Mouse (Mus musculus) kidney, embryonic 14.5 days (tissue): ENCODE measurements at regions not wholly inside any gene's neighbourhood (a gene's known extent, or its start where the extent isn't known, plus 50 kb on each side); places are given as distances from the start of the nearest gene placed in this dataset.
A peak's percentile ranks its signal among the peaks of the same experiment; 100 is the strongest.

Experiments used
- ATAC-seq: fragments of 200-750 bp; cut with Nextera tagmentation; 2 replicates; pipeline ENCODE4 v1.8.0; 2017; ENCODE audit warnings: moderate number of reproducible peaks, mild to moderate bottlenecking, moderate TSS enrichment, moderate library complexity; ENCODE audit not compliant: low FRiP score, low TSS enrichment
- H3K27ac ChIP-seq: fragments of 300-500 bp; sonication (generic); 2 replicates; pipeline ENCODE4 v1.5.1; 2014; ENCODE audit warnings: low read depth, mild to moderate bottlenecking, low read length, moderate library complexity, mixed read lengths
- H3K27me3 ChIP-seq: fragments of 300-500 bp; sonication (generic); 2 replicates; pipeline ENCODE4 v1.6.1; 2014; ENCODE audit warnings: mild to moderate bottlenecking, low read length; ENCODE audit not compliant: control insufficient read depth, insufficient read depth
- H3K36me3 ChIP-seq: fragments of 300-500 bp; sonication (generic); 2 replicates; pipeline ENCODE4 v1.6.1; 2014; ENCODE audit warnings: low read length, mixed read lengths; ENCODE audit not compliant: control insufficient read depth, insufficient read depth
- H3K4me1 ChIP-seq: fragments of 300-500 bp; sonication (generic); 2 replicates; pipeline ENCODE4 v1.6.1; 2014; ENCODE audit warnings: low read length, mixed read lengths; ENCODE audit not compliant: control insufficient read depth, insufficient read depth
- H3K4me2 ChIP-seq: fragments of 300-500 bp; sonication (generic); replicated peaks from 2 replicates; pipeline ENCODE4 v1.6.1; 2014; ENCODE audit warnings: low read depth, mild to moderate bottlenecking, low read length
- H3K4me3 ChIP-seq: fragments of 300-500 bp; sonication (generic); 2 replicates; pipeline ENCODE4 v1.5.1; 2014; ENCODE audit warnings: mild to moderate bottlenecking, low read length
- H3K9ac ChIP-seq: fragments of 300-500 bp; sonication (generic); 2 replicates; pipeline ENCODE4 v1.6.1; 2014; ENCODE audit warnings: low read depth, mild to moderate bottlenecking, low read length, moderate library complexity
- H3K9me3 ChIP-seq: fragments of 300-500 bp; sonication (generic); 2 replicates; pipeline ENCODE4 v1.6.1; 2016; ENCODE audit warnings: low read length; ENCODE audit not compliant: control insufficient read depth
- WGBS: fragments of 180-500 bp; shearing (Covaris S2); extraction: QIAGEN DNeasy Blood & Tissue Kit; methylation state at CpG from one replicate; pipeline ENCODE4 v1.1.7; 2014; 5-methylcytosine and 5-hydroxymethylcytosine counted together

DNA sequence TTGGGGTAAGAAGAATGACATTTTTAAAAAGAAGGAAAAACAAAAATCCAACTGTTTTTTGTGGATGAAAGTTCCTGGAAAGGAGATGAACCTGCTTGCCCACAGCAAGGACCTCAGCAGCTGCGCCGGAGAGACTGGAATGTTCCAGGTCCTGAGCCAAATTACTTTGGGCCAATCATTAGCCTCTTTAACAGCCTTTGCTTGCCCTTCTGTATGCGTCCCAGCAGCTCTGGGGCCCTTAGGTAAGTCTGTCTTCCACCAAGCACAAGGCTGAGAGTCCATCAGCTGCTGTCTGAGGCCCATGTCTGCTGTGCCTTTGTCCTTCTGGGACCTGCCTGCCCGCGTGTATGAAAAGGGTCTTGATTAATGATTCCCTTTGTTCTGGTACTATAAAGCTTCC, 71.4 kb upstream of the Armc2 start:
- H3K36me3 ChIP-seq = no peaks in the 10 kb centered on the region
- H3K9ac ChIP-seq = no peak overlapping the region
- peaks cover 15% of the 10 kb centered on the region for H3K4me1 ChIP-seq
- no peaks in the 10 kb centered on the region for H3K27me3 ChIP-seq
- H3K9me3 ChIP-seq = 0 out of 2 replicates have a peak, but pooled peaks cover 7% of the 10 kb centered on the region
- no peak overlapping the region for H3K4me2 ChIP-seq
- no peak overlapping the region for H3K27ac ChIP-seq
- ATAC-seq = no peak
- WGBS = 47% methylated on average over 5 of the region's 5 CpGs
- H3K4me3 ChIP-seq = no peak overlapping the region

DNA sequence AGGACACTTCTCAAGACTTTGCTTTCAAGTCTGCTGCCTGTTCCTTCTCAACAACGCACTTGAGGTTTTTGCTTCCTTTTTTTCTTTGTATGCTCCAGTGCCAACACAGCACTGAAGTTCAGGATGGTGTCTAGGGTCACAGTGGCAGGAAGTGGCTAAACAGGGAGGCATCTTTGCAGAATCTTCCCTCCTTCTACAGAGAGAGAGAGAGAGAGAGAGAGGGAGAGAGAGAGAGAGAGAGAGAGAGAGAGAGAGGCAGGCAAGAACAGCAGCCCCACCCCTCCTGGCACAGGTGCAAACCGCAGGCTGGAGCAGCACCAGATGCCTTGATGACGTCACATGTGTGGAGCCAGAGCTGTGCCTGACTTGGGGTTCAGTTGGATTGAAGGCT, 71.0 kb upstream of the Armc2 start:
- Histone ChIP-seq H3K9ac (peak overlapping the region; percentile 4; the same call in 1 of the 2 replicates), H3K27me3 (no peaks in the 10 kb centered on the region), H3K4me1 (peaks cover 15% of the 10 kb centered on the region), H3K36me3 (no peaks in the 10 kb centered on the region), H3K27ac (no peak overlapping the region), H3K4me3 (no peak overlapping the region), H3K9me3 (0 out of 2 replicates have a peak, but pooled peaks cover 7% of the 10 kb centered on the region), H3K4me2 (no peak overlapping the region)
- 30% methylated on average over 3 of the region's 3 CpGs for WGBS
- no peak for ATAC-seq

GRCm38 (mm10) chr10:42088570-42089234, 70.5 kb upstream of the Armc2 start:
- peaks cover 15% of the 10 kb centered on the region for H3K4me1 ChIP-seq
- H3K27ac ChIP-seq = no peak overlapping the region
- 39% methylated on average over 14 of the region's 14 CpGs for WGBS
- H3K27me3 ChIP-seq = no peaks in the 10 kb centered on the region
- H3K4me2 ChIP-seq = no peak overlapping the region
- no peaks in the 10 kb centered on the region for H3K36me3 ChIP-seq
- peak overlapping the region; percentile 4; the same call in 1 of the 2 replicates for H3K9ac ChIP-seq
- no peak for ATAC-seq
- H3K4me3 ChIP-seq = no peak overlapping the region
- H3K9me3 ChIP-seq = 0 out of 2 replicates have a peak, but pooled peaks cover 7% of the 10 kb centered on the region

- no peaks in the 10 kb centered on the region for H3K36me3 ChIP-seq
- H3K27me3 ChIP-seq = no peaks in the 10 kb centered on the region
- H3K9ac ChIP-seq = no peak overlapping the region
- no peak for ATAC-seq
- H3K4me3 ChIP-seq = no peak overlapping the region
- WGBS = 92% methylated on average over 3 of the region's 3 CpGs
- 0 out of 2 replicates have a peak, but pooled peaks cover 7% of the 10 kb centered on the region for H3K9me3 ChIP-seq
- no peak overlapping the region for H3K4me2 ChIP-seq
- no peak overlapping the region for H3K27ac ChIP-seq
- peaks cover 15% of the 10 kb centered on the region for H3K4me1 ChIP-seq
These were observed 69.7 kb upstream of the Armc2 start for GRCm38 (mm10) chr10:42087906-42088305.

GRCm38 (mm10) chr10:42086691-42087090, 68.4 kb upstream of the Armc2 start:
- no peak for ATAC-seq
- 0 out of 2 replicates have a peak, but pooled peaks cover 7% of the 10 kb centered on the region for H3K9me3 ChIP-seq
- H3K27me3 ChIP-seq = no peaks in the 10 kb centered on the region
- no peak overlapping the region for H3K4me2 ChIP-seq
- whole genome bisulfite sequencing = 91% methylated on average over 10 of the region's 10 CpGs
- no peak overlapping the region for H3K4me3 ChIP-seq
- H3K4me1 ChIP-seq = peaks cover 15% of the 10 kb centered on the region
- no peak overlapping the region for H3K9ac ChIP-seq
- no peak overlapping the region for H3K27ac ChIP-seq
- H3K36me3 ChIP-seq = no peaks in the 10 kb centered on the region

- no peak for ATAC-seq
- Histone ChIP-seq H3K27ac (no peak overlapping the region), H3K4me2 (no peak overlapping the region), H3K27me3 (no peaks in the 10 kb centered on the region), H3K4me3 (no peak overlapping the region), H3K4me1 (peaks cover 15% of the 10 kb centered on the region), H3K36me3 (no peaks in the 10 kb centered on the region), H3K9ac (no peak overlapping the region), H3K9me3 (0 out of 2 replicates have a peak, but pooled peaks cover 7% of the 10 kb centered on the region)
- WGBS = 86% methylated on average over 2 of the region's 2 CpGs
These were observed 67.1 kb upstream of the Armc2 start for GRCm38 (mm10) chr10:42085295-42085694.

- Histone ChIP-seq H3K4me3 (no peak overlapping the region), H3K27me3 (no peaks in the 10 kb centered on the region), H3K4me2 (no peak overlapping the region), H3K4me1 (no peaks in the 10 kb centered on the region), H3K9me3 (0 out of 2 replicates have a peak, but pooled peaks cover 7% of the 10 kb centered on the region), H3K36me3 (no peaks in the 10 kb centered on the region), H3K27ac (no peak overlapping the region), H3K9ac (no peak overlapping the region)
- no peak for ATAC-seq
- 60% methylated on average over 7 of the region's 7 CpGs for WGBS
These were observed 64.1 kb upstream of the Armc2 start for GRCm38 (mm10) chr10:42082227-42082840.

GRCm38 (mm10) chr10:42079775-42080174, 61.5 kb upstream of the Armc2 start:
- Histone ChIP-seq H3K4me2 (no peak overlapping the region), H3K36me3 (no peaks in the 10 kb centered on the region), H3K9me3 (no peaks in the 10 kb centered on the region; the same call in 1 of the 2 replicates), H3K27me3 (no peaks in the 10 kb centered on the region), H3K4me3 (no peak overlapping the region), H3K27ac (no peak overlapping the region), H3K9ac (no peak overlapping the region), H3K4me1 (no peaks in the 10 kb centered on the region)
- ATAC-seq = no peak

DNA sequence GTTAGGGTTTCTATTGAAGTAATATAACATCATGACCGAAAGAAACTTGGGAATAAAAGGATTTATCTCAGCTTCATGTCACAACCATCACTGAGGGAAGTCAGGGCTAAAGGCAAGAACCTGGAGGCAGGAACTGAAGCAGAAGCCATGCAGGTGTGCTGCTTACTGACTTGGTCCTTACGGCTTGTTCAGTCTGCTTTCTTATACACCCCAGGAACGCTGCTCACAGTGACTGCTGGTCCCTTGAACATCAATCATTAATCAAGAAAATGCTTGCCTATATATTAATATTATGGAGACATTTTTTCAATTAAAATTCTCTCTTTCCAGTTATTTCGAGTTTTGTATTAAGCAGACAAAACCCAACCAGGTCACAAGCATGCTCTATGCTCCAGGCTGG, 58.5 kb upstream of the Armc2 start:
- no peak overlapping the region for H3K9ac ChIP-seq
- 80% methylated on average over 4 of the region's 4 CpGs for WGBS
- no peak overlapping the region for H3K4me2 ChIP-seq
- H3K27me3 ChIP-seq = no peaks in the 10 kb centered on the region
- no peaks in the 10 kb centered on the region for H3K36me3 ChIP-seq
- H3K4me1 ChIP-seq = no peaks in the 10 kb centered on the region
- no peak for ATAC-seq
- no peak overlapping the region for H3K27ac ChIP-seq
- no peaks in the 10 kb centered on the region; the same call in 1 of the 2 replicates for H3K9me3 ChIP-seq
- no peak overlapping the region for H3K4me3 ChIP-seq
